Mouse (Mus musculus) stomach, embryonic 15.5 days (tissue): ENCODE results near the gene Gm8764. TPM values are rescaled to one million over a fixed set of nuclear protein-coding genes. Genes with fewer than 3 reads are reported as not detected.

Experiments used
- polyA plus RNA-seq: library from polyadenylated mRNA; unstranded; fragments of >200 nt; fragmentation: Nextera tagmentation; extraction: Ambion mirVana; gene quantifications from 2 replicates; pipeline ENCODE4 v1.2.1, GENCODE M21; 2015

Gene Gm8764
- polyA plus RNA-seq, 1 experiment from 2014 or later, result not detected

Other genes starting within 250 kb of the Gm8764 start
- not detected in 2 replicates for gene Gm21293, start 17.0 kb upstream of the Gm8764 start, polyA plus RNA-seq
- not detected in 2 replicates for gene Gm6763, start 8.5 kb upstream of the Gm8764 start, polyA plus RNA-seq
- gene Gm21304, start 8.5 kb downstream of the Gm8764 start, polyA plus RNA-seq, result not detected in 2 replicates
- not detected in 2 replicates for gene Gm21312, start 17.0 kb downstream of the Gm8764 start, polyA plus RNA-seq
- not detected in 2 replicates for gene Gm20765, start 25.5 kb downstream of the Gm8764 start, polyA plus RNA-seq
- gene Gm4340, start 34.0 kb downstream of the Gm8764 start, polyA plus RNA-seq, result not detected in 2 replicates